Mouse (Mus musculus): Measurements from ENCODE around the gene Spag5. TPM values are rescaled to one million over a fixed set of nuclear protein-coding genes. Genes with fewer than 3 reads are reported as not detected.

Spag5 gene
- total RNA-seq, 2 experiments from 2014 or later: 2.2 to 4.2 TPM

Other genes starting within 250 kb of the Spag5 start
- 10 to 100 TPM; 22.2 to 25.6 TPM for gene Eral1, start 221.1 kb upstream of the Spag5 start, total RNA-seq (2021)
- 10 to 100 TPM; 14.4 to 14.6 TPM for gene Fam222b, start 206.9 kb upstream of the Spag5 start, total RNA-seq (2021)
- 10 to 100 TPM; 10.3 to 11.2 TPM for gene Traf4, start 135.9 kb upstream of the Spag5 start, total RNA-seq (2021)
- gene Nek8, start 124.9 kb upstream of the Spag5 start, total RNA-seq (2021): 1 to 10 TPM; 4.8 to 6.2 TPM
- 1 to 10 TPM; 6.5 to 7.6 TPM for gene Tlcd1, start 124.8 kb upstream of the Spag5 start, total RNA-seq (2021)
- 100 to 1,000 TPM; 776 to 812 TPM for gene Rpl23a, start 117.9 kb upstream of the Spag5 start, total RNA-seq (2021)
- gene Rab34, start 113.1 kb upstream of the Spag5 start, total RNA-seq (2021): 10 to 100 TPM; 14.2 to 17.8 TPM
- gene Proca1, start 108.1 kb upstream of the Spag5 start, total RNA-seq (2021): 1 to 10 TPM in 1 of 2 experiments, under 1 TPM in 1; 0.76 to 2.6 TPM
- gene Sdf2, start 55.8 kb upstream of the Spag5 start, total RNA-seq (2021): 10 to 100 TPM; 49.8 to 51.3 TPM
- 10 to 100 TPM; 29.6 to 31.7 TPM for gene Supt6, start 55.5 kb upstream of the Spag5 start, total RNA-seq (2021)
- 100 to 1,000 TPM; 184 to 186 TPM for gene 2610507B11Rik, start 39.8 kb upstream of the Spag5 start, total RNA-seq (2021)
- 1 to 10 TPM in 1 of 2 experiments, under 1 TPM in 1; 0.90 to 1.9 TPM for gene BC030499, start 10.7 kb upstream of the Spag5 start, total RNA-seq (2021)
- gene Aldoc, start 21.4 kb downstream of the Spag5 start, total RNA-seq (2021): 1 to 10 TPM in 1 of 2 experiments, under 1 TPM in 1; 0.54 to 1.0 TPM
- 10 to 100 TPM; 23.5 to 23.9 TPM for gene Pigs, start 26.9 kb downstream of the Spag5 start, total RNA-seq (2021)
- gene Unc119, start 42.0 kb downstream of the Spag5 start, total RNA-seq (2021): 1 to 10 TPM; 5.9 to 6.3 TPM
- gene Foxn1, start 85.0 kb downstream of the Spag5 start, total RNA-seq (2021): under 1 TPM in 1 of 2 experiments, not detected in 1; 0.24 TPM
- gene Slc13a2, start 120.7 kb downstream of the Spag5 start, total RNA-seq (2021): not detected
- gene Slc46a1, start 164.2 kb downstream of the Spag5 start, total RNA-seq (2021): 1 to 10 TPM; 2.3 to 3.1 TPM
- gene Sarm1, start 196.2 kb downstream of the Spag5 start, total RNA-seq (2021): under 1 TPM; 0.37 to 0.79 TPM
- gene Vtn, start 197.6 kb downstream of the Spag5 start, total RNA-seq (2021): 10 to 100 TPM; 32.0 to 36.5 TPM
- gene Sebox, start 201.9 kb downstream of the Spag5 start, total RNA-seq (2021): not detected
- gene Tmem199, start 210.6 kb downstream of the Spag5 start, total RNA-seq (2021): 10 to 100 TPM; 11.7 to 12.1 TPM
- gene Poldip2, start 210.7 kb downstream of the Spag5 start, total RNA-seq (2021): 100 to 1,000 TPM; 153 to 155 TPM
- gene Tnfaip1, start 234.8 kb downstream of the Spag5 start, total RNA-seq (2021): 10 to 100 TPM; 47.7 to 50.7 TPM
- 10 to 100 TPM; 48.4 to 50.0 TPM for gene Ift20, start 234.8 kb downstream of the Spag5 start, total RNA-seq (2021)
- 10 to 100 TPM in 1 of 2 experiments, 1 to 10 TPM in 1; 8.8 to 10.3 TPM for gene Tmem97, start 249.2 kb downstream of the Spag5 start, total RNA-seq (2021)

Data from heart, postnatal 14 days (tissue).